Mouse (Mus musculus): ENCODE measurements at regions not wholly inside any gene's neighbourhood (a gene's known extent, or its start where the extent isn't known, plus 50 kb on each side); places are given as distances from the start of the nearest gene placed in this dataset.

GRCm38 (mm10) chr16:29735371-29736008 is 156.4 kb downstream of the Opa1 start:
- TF ChIP-seq POLR2A (IDR thresholded peaks at IDR 0.05; ENCODE audit: low read depth, low read length) (no peak), IRF4 (IDR thresholded peaks at IDR 0.05; ENCODE audit: low read depth, low read length) (peak; percentile 43; the same call in 1 of the 2 replicates), MYC (IDR thresholded peaks at IDR 0.05; ENCODE audit: low read depth, low read length) (0 out of 2 replicates have a peak, but pooled peaks have one; percentile 7), ETS1 (conservative IDR thresholded peaks at IDR 0.05; ENCODE audit: low read depth, low read length) (0 out of 2 replicates have a peak, but pooled peaks have one; percentile 11), ZC3H11A (IDR thresholded peaks at IDR 0.05; ENCODE audit: low read depth, low read length) (no peak), CHD2 (IDR thresholded peaks at IDR 0.05; ENCODE audit: low read length) (no peak), NELFE (IDR thresholded peaks at IDR 0.05; ENCODE audit: low read depth, low read length) (no peak), MEF2A (IDR thresholded peaks at IDR 0.05; ENCODE audit: borderline replicate concordance, low read depth, low read length) (no peak), MAFK (IDR thresholded peaks at IDR 0.05; ENCODE audit: insufficient replicate concordance, low read length) (no peak), SIN3A (IDR thresholded peaks at IDR 0.05; ENCODE audit: low read length) (no peak), RCOR1 (conservative IDR thresholded peaks at IDR 0.05; ENCODE audit: low read depth, low read length) (0 out of 2 replicates have a peak, but pooled peaks have one; percentile 7), TCF12 (IDR thresholded peaks at IDR 0.05; ENCODE audit: low read depth, low read length) (no peak), EP300 (IDR thresholded peaks at IDR 0.05; ENCODE audit: low read length) (peak; percentile 53; the same call in 1 of the 2 replicates), MAZ (IDR thresholded peaks at IDR 0.05; ENCODE audit: low read depth, low read length) (no peak), SMC3 (IDR thresholded peaks at IDR 0.05; ENCODE audit: low read depth, low read length) (no peak), PAX5 (IDR thresholded peaks at IDR 0.05; ENCODE audit: low read length) (no peak), MXI1 (IDR thresholded peaks at IDR 0.05; ENCODE audit: low read depth, low read length) (no peak), USF1 (IDR thresholded peaks at IDR 0.05; ENCODE audit: low read depth, low read length) (no peak), HCFC1 (IDR thresholded peaks at IDR 0.05; ENCODE audit: low read depth, low read length) (no peak), BHLHE40 (IDR thresholded peaks at IDR 0.05; ENCODE audit: low read depth, low read length) (peak; percentile 51), CTCF (conservative IDR thresholded peaks at IDR 0.05 in 1 of 2, IDR thresholded peaks at IDR 0.05 in 1 of 2; ENCODE audit: low read depth in 2 of 2, low read length in 2 of 2) (no peak)
- in situ Hi-C loops (cut with MboI; ENCODE audit: low pct_ligation_motif_present, low pct_unique_long_range_greater_than_20kb, low sequenced_read_pairs), result loop anchor here (10.0 kb wide), 1 partner anchor 489 kb away; no protein-coding TSS in a partner anchor
- H3K9ac ChIP-seq (ENCODE audit: insufficient read depth, low read depth), result no peak overlapping the region
- no peaks in the 10 kb centered on the region for H3K79me2 ChIP-seq (replicated peaks; ENCODE audit: control insufficient read depth, extremely low read depth, insufficient read depth, poor library complexity, severe bottlenecking)
- H3K4me1 ChIP-seq (ENCODE audit: control insufficient read depth in 1 of 2, insufficient read depth in 2 of 2), result peaks cover 7 to 11% of the 10 kb centered on the region in 2 experiments
- H3K36me3 ChIP-seq (replicated peaks in 1 of 2; ENCODE audit: control insufficient read depth in 1 of 2, insufficient read depth in 1 of 2, low read length in 1 of 2), result no peaks in the 10 kb centered on the region
- dilution Hi-C loops (cut with MboI; ENCODE audit: extremely low pct_ligation_motif_present, extremely low pct_unique_long_range_greater_than_20kb, low sequenced_read_pairs), result no loop called here
- peaks cover 32% of the 10 kb centered on the region for H3K27me3 ChIP-seq (replicated peaks)
- H3K9me3 ChIP-seq (replicated peaks; ENCODE audit: low read length), result no peaks in the 10 kb centered on the region
- H3K4me2 ChIP-seq (ENCODE audit: insufficient read depth, low read depth, poor library complexity, severe bottlenecking), result peak overlapping the region; percentile 33
- H3K4me3 ChIP-seq (replicated peaks in 1 of 3; ENCODE audit: low read depth in 2 of 3, low read length in 2 of 3, poor library complexity in 1 of 3), result no peak overlapping the region
- peak; percentile 41 for DNase-seq (ENCODE audit: extremely low read depth)
- no peak overlapping the region for H3K27ac ChIP-seq (ENCODE audit: insufficient read depth, low read depth)

GRCm38 (mm10) chr16:29736211-29736610 is 157.1 kb downstream of the Opa1 start:
- in situ Hi-C loops (cut with MboI; ENCODE audit: low pct_ligation_motif_present, low pct_unique_long_range_greater_than_20kb, low sequenced_read_pairs), result loop anchor here (10.0 kb wide), 1 partner anchor 489 kb away; no protein-coding TSS in a partner anchor
- H3K4me1 ChIP-seq (ENCODE audit: control insufficient read depth in 1 of 2, insufficient read depth in 2 of 2), result peaks cover 7 to 11% of the 10 kb centered on the region in 2 experiments
- no peak for DNase-seq (ENCODE audit: extremely low read depth)
- no peak overlapping the region for H3K27ac ChIP-seq (ENCODE audit: insufficient read depth, low read depth)
- no peak for TF ChIP-seq MAX (IDR thresholded peaks at IDR 0.05; ENCODE audit: low read length)
- TF ChIP-seq NRF1 (IDR thresholded peaks at IDR 0.05; ENCODE audit: low read depth, low read length), result no peak
- no peak overlapping the region for H3K4me3 ChIP-seq (replicated peaks in 1 of 3; ENCODE audit: low read depth in 2 of 3, low read length in 2 of 3, poor library complexity in 1 of 3)
- no peak overlapping the region for H3K4me2 ChIP-seq (ENCODE audit: insufficient read depth, low read depth, poor library complexity, severe bottlenecking)
- no peaks in the 10 kb centered on the region for H3K36me3 ChIP-seq (replicated peaks in 1 of 2; ENCODE audit: control insufficient read depth in 1 of 2, insufficient read depth in 1 of 2, low read length in 1 of 2)
- H3K9me3 ChIP-seq (replicated peaks; ENCODE audit: low read length), result no peaks in the 10 kb centered on the region
- no peaks in the 10 kb centered on the region for H3K79me2 ChIP-seq (replicated peaks; ENCODE audit: control insufficient read depth, extremely low read depth, insufficient read depth, poor library complexity, severe bottlenecking)
- dilution Hi-C loops (cut with MboI; ENCODE audit: extremely low pct_ligation_motif_present, extremely low pct_unique_long_range_greater_than_20kb, low sequenced_read_pairs), result no loop called here
- H3K9ac ChIP-seq (ENCODE audit: insufficient read depth, low read depth), result no peak overlapping the region
- peaks cover 29% of the 10 kb centered on the region for H3K27me3 ChIP-seq (replicated peaks)

Data from CH12.LX (cell line).